Mouse (Mus musculus): ENCODE measurements around the gene Fam131c. TPM values are rescaled to one million over a fixed set of nuclear protein-coding genes. Genes with fewer than 3 reads are reported as not detected.

Fam131c gene
- total RNA-seq, 2 experiments from 2014 or later, result 1.3 to 2.4 TPM

- no peak for DNase-seq (ENCODE audit: low spot score in 2 of 2)
Observed at GRCm38 (mm10) chr4:141353868-141354267, 14.2 kb upstream of the Fam131c start.

- no peak for DNase-seq (ENCODE audit: low spot score in 2 of 2)
Observed at GRCm38 (mm10) chr4:141357811-141358210, 10.2 kb upstream of the Fam131c start.

- no peak for DNase-seq (ENCODE audit: low spot score in 2 of 2)
Observed at GRCm38 (mm10) chr4:141359222-141359621, 8.8 kb upstream of the Fam131c start.

- DNase-seq (ENCODE audit: low spot score in 2 of 2), result peak in 1 of 2 experiments; percentile 40
Observed at GRCm38 (mm10) chr4:141360846-141361245, 7.2 kb upstream of the Fam131c start.

- peak; percentile 80 to 83 for DNase-seq (ENCODE audit: low spot score in 2 of 2)
Observed at GRCm38 (mm10) chr4:141362937-141363548, 5.0 kb upstream of the Fam131c start.

GRCm38 (mm10) chr4:141365126-141365525 lies 2.9 kb upstream of the Fam131c start:
- no peak for DNase-seq (ENCODE audit: low spot score in 2 of 2)

GRCm38 (mm10) chr4:141365876-141366275 lies 2.1 kb upstream of the Fam131c start:
- DNase-seq (ENCODE audit: low spot score in 2 of 2), result no peak

GRCm38 (mm10) chr4:141372426-141372825 lies 4.4 kb downstream of the Fam131c start:
- DNase-seq (ENCODE audit: low spot score in 2 of 2), result no peak

- no peak for DNase-seq (ENCODE audit: low spot score in 2 of 2)
Observed at GRCm38 (mm10) chr4:141379674-141380073, 11.7 kb downstream of the Fam131c start.

- DNase-seq (ENCODE audit: low spot score in 2 of 2), result no peak
Observed at GRCm38 (mm10) chr4:141382406-141382805, 14.4 kb downstream of the Fam131c start.

GRCm38 (mm10) chr4:141385275-141385674 lies 17.3 kb downstream of the Fam131c start:
- no peak for DNase-seq (ENCODE audit: low spot score in 2 of 2)

- no peak for DNase-seq (ENCODE audit: low spot score in 2 of 2)
Observed at GRCm38 (mm10) chr4:141386150-141386549, 18.1 kb downstream of the Fam131c start.

GRCm38 (mm10) chr4:141387093-141387784 lies 19.2 kb downstream of the Fam131c start:
- peak; percentile 66 to 78 for DNase-seq (ENCODE audit: low spot score in 2 of 2)

- no peak for DNase-seq (ENCODE audit: low spot score in 2 of 2)
Observed at GRCm38 (mm10) chr4:141387933-141388332, 19.9 kb downstream of the Fam131c start.

- DNase-seq (ENCODE audit: low spot score in 2 of 2), result no peak
Observed at GRCm38 (mm10) chr4:141389366-141390150, 21.5 kb downstream of the Fam131c start.

- no peak for DNase-seq (ENCODE audit: low spot score in 2 of 2)
Observed at GRCm38 (mm10) chr4:141391293-141391692, 23.3 kb downstream of the Fam131c start.

GRCm38 (mm10) chr4:141394751-141395150 lies 26.7 kb downstream of the Fam131c start:
- no peak for DNase-seq (ENCODE audit: low spot score in 2 of 2)

GRCm38 (mm10) chr4:141397861-141398260 lies 29.8 kb downstream of the Fam131c start:
- DNase-seq (ENCODE audit: low spot score in 2 of 2), result no peak

- no peak for DNase-seq (ENCODE audit: low spot score in 2 of 2)
Observed at GRCm38 (mm10) chr4:141398545-141398944, 30.5 kb downstream of the Fam131c start, which contains the start of gene Clcnka. TSS of gene Clcnka (minus strand) at chr4:141398724.

- DNase-seq (ENCODE audit: low spot score in 2 of 2), result no peak
Observed at GRCm38 (mm10) chr4:141400171-141400570, 32.2 kb downstream of the Fam131c start.

GRCm38 (mm10) chr4:141404518-141405313 lies 36.7 kb downstream of the Fam131c start:
- DNase-seq (ENCODE audit: low spot score in 2 of 2), result peak; percentile 86 to 90
